ENCODE assay signal across 20 mouse cellular contexts in genomic region chr10:69447308-69447707, GRCm38 (mm10). TPM values are rescaled to one million over a fixed set of nuclear protein-coding genes. Genes with fewer than 3 reads are reported as not detected.
DNase-seq lines count a peak whose midpoint lies in the region; ATAC-seq and TF ChIP-seq lines count a peak whose summit lies in the region.
"Had no signal": no experiment of that assay in that cellular context is flagged by ENCODE, and none has a peak within 500 bp of the region (broad histone marks: within the 10 kb centered on the region; RNA-seq: fewer than 3 reads in every experiment).

No protein-coding gene starts in this region.

- intact Hi-C loops in left cerebral cortex, postnatal 10 days (cut with DNase I), result no loop called here

- 87% methylated on average over 5 of the region's 5 CpGs for WGBS in kidney, adult 2 months
- WGBS in lung, embryonic 15.5 days, result 41% methylated on average over 5 of the region's 5 CpGs

- H3K4me3 ChIP-seq in kidney, adult 2 months (ENCODE audit: insufficient read depth, low read depth, low read length), result no peak overlapping the region
- H3K4me3 ChIP-seq in lung, embryonic 15.5 days, result no peak overlapping the region
- H3K4me3 ChIP-seq: embryonic facial prominence, embryonic 15.5 days; erythroblast, embryonic 14.5 days; forebrain, embryonic 10.5 days; gastrocnemius, adult 2 months; heart, embryonic 12.5 days; hindbrain, embryonic 10.5 days had no signal

- H3K27me3 ChIP-seq in kidney, adult 2 months (replicated peaks; ENCODE audit: control insufficient read depth, insufficient read depth, low read length), result no peaks in the 10 kb centered on the region
- H3K27me3 ChIP-seq in lung, embryonic 15.5 days, result no peaks in the 10 kb centered on the region
- H3K27me3 ChIP-seq: embryonic facial prominence, embryonic 15.5 days; heart, embryonic 12.5 days had no signal

- no peak for TF ChIP-seq CTCF in kidney, adult 2 months (conservative IDR thresholded peaks at IDR 0.05; ENCODE audit: insufficient read depth, insufficient read length, low read depth, low read length)

- H3K9ac ChIP-seq in lung, embryonic 15.5 days, result no peak overlapping the region
- H3K9ac ChIP-seq: embryonic facial prominence, embryonic 15.5 days; heart, embryonic 12.5 days had no signal

- ATAC-seq in lung, embryonic 15.5 days (ENCODE audit: borderline replicate concordance, extremely low read depth, low FRiP score, low TSS enrichment), result no peak; the same call in 1 of the 2 replicates
- ATAC-seq: activated CD4-positive, CD25-positive, alpha-beta regulatory T cell, adult 4 months; Patski had no signal

- no peak for TF ChIP-seq POLR2A in kidney, adult 2 months (IDR thresholded peaks at IDR 0.05; ENCODE audit: low read depth, low read length)

- DNase-seq in kidney, adult 2 months, result no peak
- no peak for DNase-seq in kidney, postnatal 36 days
- DNase-seq in lung, postnatal 14 days, result peak; percentile 30
- no peak for DNase-seq in spleen, postnatal 10 days (ENCODE audit: low spot score in 2 of 2)
- no peak for DNase-seq in cerebellum, postnatal 25 days
- DNase-seq in left cerebral cortex, postnatal 10 days (ENCODE audit: extremely low spot score in 1 of 2, low spot score in 2 of 2), result no peak
- DNase-seq: adrenal gland, adult 2 months; adrenal gland, postnatal 36 days; cerebellum, adult 2 months; embryo, embryonic 11 days; gastrocnemius, adult 2 months; gastrocnemius, postnatal 25 days had no signal

- H3K36me3 ChIP-seq in kidney, adult 2 months (ENCODE audit: control insufficient read depth, insufficient read depth, low read length), result no peaks in the 10 kb centered on the region
- no peaks in the 10 kb centered on the region for H3K36me3 ChIP-seq in lung, embryonic 15.5 days
- H3K36me3 ChIP-seq: embryonic facial prominence, embryonic 15.5 days; forebrain, embryonic 10.5 days; heart, embryonic 12.5 days; hindbrain, embryonic 10.5 days had no signal

- peak overlapping the region; percentile 24; the same call in 1 of the 2 replicates for H3K4me2 ChIP-seq in lung, embryonic 15.5 days
- H3K4me2 ChIP-seq: embryonic facial prominence, embryonic 15.5 days; heart, embryonic 12.5 days had no signal

- peaks cover 3% of the 10 kb centered on the region; the same call in 1 of the 2 replicates for H3K4me1 ChIP-seq in kidney, adult 2 months (ENCODE audit: control insufficient read depth, insufficient read depth, low read length)
- H3K4me1 ChIP-seq in lung, embryonic 15.5 days, result peaks cover 25% of the 10 kb centered on the region
- H3K4me1 ChIP-seq: embryonic facial prominence, embryonic 15.5 days; forebrain, embryonic 10.5 days; heart, embryonic 12.5 days; hindbrain, embryonic 10.5 days had no signal

- H3K27ac ChIP-seq in kidney, adult 2 months (ENCODE audit: insufficient read depth, low read depth, low read length), result peak overlapping the region; percentile 48; the same call in 1 of the 2 replicates
- no peak overlapping the region for H3K27ac ChIP-seq in lung, embryonic 15.5 days
- H3K27ac ChIP-seq: embryonic facial prominence, embryonic 15.5 days; forebrain, embryonic 10.5 days; gastrocnemius, adult 2 months; hindbrain, embryonic 10.5 days had no signal

- H3K9me3 ChIP-seq in lung, embryonic 15.5 days, result no peaks in the 10 kb centered on the region
- H3K9me3 ChIP-seq: embryonic facial prominence, embryonic 15.5 days; forebrain, embryonic 10.5 days; heart, embryonic 12.5 days; hindbrain, embryonic 10.5 days had no signal

RNA-seq across cellular contexts. Expression of gene Ank3, which starts 48.7 kb away (rescaled TPM):
- polyA plus RNA-seq in kidney, adult 2 months (2012; rRNA removed), result 37.3 and 39.1 TPM in 2 replicates
- 16.5 and 18.0 TPM in 2 replicates for polyA plus RNA-seq in lung, embryonic 15.5 days (2015; fragmentation: Nextera tagmentation; extraction: Ambion mirVana)
- total RNA-seq in left cerebral cortex, postnatal 10 days (2021), result 100 to 1,000 TPM; 525 to 540 TPM
